Mouse (Mus musculus) hindbrain, embryonic 10.5 days (tissue): ENCODE data around the gene Adgrg6. TPM values are rescaled to one million over a fixed set of nuclear protein-coding genes. Genes with fewer than 3 reads are reported as not detected.

Experiments
- DNase-seq: peaks from one replicate; pipeline ENCODE4 v3.0.0-alpha.2; 2017; ENCODE audit warnings: low spot score
- H3K27ac ChIP-seq: fragments of 300-500 bp; sonication (generic); 2 replicates; pipeline ENCODE4 v1.5.1; 2016; ENCODE audit warnings: mild to moderate bottlenecking, moderate library complexity
- H3K27me3 ChIP-seq: fragments of 300-500 bp; sonication (generic); 2 replicates; pipeline ENCODE4 v1.6.1; 2016; ENCODE audit warnings: mild to moderate bottlenecking; ENCODE audit not compliant: poor library complexity, insufficient read depth, severe bottlenecking
- H3K36me3 ChIP-seq: fragments of 300-500 bp; sonication (generic); 2 replicates; pipeline ENCODE4 v1.6.1; 2016; ENCODE audit warnings: mild to moderate bottlenecking, moderate library complexity
- H3K4me1 ChIP-seq: fragments of 300-500 bp; sonication (generic); replicated peaks from 2 replicates; pipeline ENCODE4 v1.6.1; 2016; ENCODE audit warnings: mild to moderate bottlenecking
- H3K4me3 ChIP-seq: fragments of 300-500 bp; sonication (generic); 2 replicates; pipeline ENCODE4 v1.5.1; 2016; ENCODE audit warnings: mild to moderate bottlenecking, moderate library complexity
- H3K9me3 ChIP-seq: fragments of 300-500 bp; sonication (generic); 2 replicates; pipeline ENCODE4 v1.6.1; 2016; ENCODE audit warnings: mild to moderate bottlenecking, moderate library complexity
- WGBS: fragments of 180-500 bp; shearing (Covaris S2); methylation state at CpG from one replicate; pipeline ENCODE4 v1.1.7; 2016; 5-methylcytosine and 5-hydroxymethylcytosine counted together
- polyA plus RNA-seq: library from polyadenylated mRNA; unstranded; fragments of >200 nt; fragmentation: Nextera tagmentation; extraction: Ambion mirVana; gene quantifications from 2 replicates; pipeline ENCODE4 v1.2.1, GENCODE M21; 2016

Adgrg6 gene
- polyA plus RNA-seq, result 0.46 and 0.90 TPM in 2 replicates

DNA sequence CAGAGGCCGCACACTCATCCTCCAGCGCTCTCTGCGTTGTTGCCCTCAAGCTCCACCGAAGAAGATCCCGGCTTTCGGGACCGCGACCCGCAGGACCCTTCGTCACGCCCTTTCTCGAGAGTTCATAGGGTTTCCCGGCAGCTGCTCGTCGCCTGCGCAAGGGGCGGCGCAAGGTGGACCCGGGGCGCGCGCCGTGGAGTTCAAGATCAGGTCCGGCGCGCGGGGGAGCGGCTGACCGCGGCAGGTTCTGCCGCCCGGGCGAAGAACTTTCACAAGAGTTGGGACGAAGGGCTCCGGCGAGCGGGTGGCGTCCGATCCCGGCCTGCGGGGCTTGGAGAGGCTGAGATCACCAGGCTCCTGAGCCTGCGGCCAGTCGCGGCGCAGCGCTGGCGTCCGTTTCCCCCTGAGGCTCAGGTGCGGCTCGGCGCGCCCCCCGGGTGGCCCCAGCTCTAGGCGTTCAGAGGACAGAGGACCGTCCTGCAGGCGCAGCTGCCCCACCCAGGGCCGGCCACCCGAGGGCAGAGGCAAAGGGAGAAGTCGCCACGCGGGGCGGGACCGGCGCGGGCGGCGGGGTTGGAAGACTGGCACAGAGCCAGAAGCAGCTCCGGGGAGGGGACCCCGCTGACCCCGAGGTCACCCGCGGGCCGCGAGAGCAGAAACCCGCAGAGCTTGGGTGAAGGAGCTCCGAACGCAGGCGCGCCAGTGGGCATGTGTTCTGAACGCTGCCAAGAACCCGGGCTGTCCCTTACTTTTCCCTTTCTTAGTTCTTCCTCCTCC, at the start of gene Adgrg6:
Gene Adgrg6 (minus strand): TSS at position 719 of the 777 bp plus-strand sequence.
- Histone ChIP-seq H3K4me1 (peaks cover 14% of the 10 kb centered on the region), H3K36me3 (no peaks in the 10 kb centered on the region), H3K27me3 (peaks cover 40% of the 10 kb centered on the region), H3K27ac (peak within 1 kb of the TSS; percentile 86), H3K9me3 (no peaks in the 10 kb centered on the region), H3K4me3 (peak within 1 kb of the TSS; percentile 71)
- under 1% methylated on average over 81 of the region's 81 CpGs for WGBS
- peak; percentile 65 for DNase-seq

DNA sequence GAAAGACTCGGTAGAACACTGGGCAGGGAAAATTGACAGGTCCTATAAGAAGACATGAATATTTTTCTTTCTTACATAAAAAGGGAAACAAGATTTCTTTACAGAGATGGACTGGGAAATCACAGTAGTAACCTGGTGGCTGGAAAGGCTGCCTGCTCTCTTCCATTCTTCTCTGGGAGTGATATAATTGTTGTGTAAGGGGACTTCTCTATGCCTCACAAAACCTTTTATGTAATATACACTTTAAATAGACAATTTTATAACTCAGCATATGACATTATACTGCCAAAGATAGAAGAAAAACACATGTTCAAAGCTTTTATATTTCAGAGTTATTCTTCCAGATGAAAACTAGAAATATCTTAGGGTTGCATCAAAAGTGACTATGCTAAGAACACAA, 46.8 kb upstream of the Adgrg6 start:
- Histone ChIP-seq H3K4me1 (no peaks in the 10 kb centered on the region), H3K27ac (no peak overlapping the region), H3K9me3 (no peaks in the 10 kb centered on the region), H3K4me3 (no peak overlapping the region), H3K27me3 (no peaks in the 10 kb centered on the region), H3K36me3 (no peaks in the 10 kb centered on the region)
- no peak for DNase-seq
- 86% methylated on average over 1 of the region's 1 CpGs for WGBS

DNA sequence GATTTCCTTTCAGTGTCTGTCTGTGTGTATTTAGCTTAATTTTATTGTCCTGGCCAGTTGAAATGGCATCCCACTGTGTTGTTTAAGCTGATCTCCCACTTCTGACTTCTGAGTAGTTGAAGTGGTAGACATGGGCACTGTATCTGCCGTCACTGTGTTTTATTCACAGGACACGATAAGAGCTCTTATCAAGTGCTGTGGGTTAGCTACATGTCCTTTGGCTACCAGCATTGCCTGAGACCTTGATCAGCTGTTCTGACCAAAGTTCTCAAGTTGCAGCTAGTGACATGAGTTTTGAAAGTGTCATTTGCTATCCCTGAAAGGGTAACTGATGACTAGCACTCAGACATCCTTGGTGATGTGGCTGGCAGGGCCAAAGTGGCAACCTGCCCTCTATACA, 45.4 kb upstream of the Adgrg6 start:
- no peak overlapping the region for H3K4me3 ChIP-seq
- H3K9me3 ChIP-seq, result no peaks in the 10 kb centered on the region
- no peaks in the 10 kb centered on the region for H3K27me3 ChIP-seq
- no peaks in the 10 kb centered on the region for H3K36me3 ChIP-seq
- no peak for DNase-seq
- WGBS, result 93% methylated on average over 2 of the region's 2 CpGs
- H3K4me1 ChIP-seq, result no peaks in the 10 kb centered on the region
- H3K27ac ChIP-seq, result no peak overlapping the region

DNA sequence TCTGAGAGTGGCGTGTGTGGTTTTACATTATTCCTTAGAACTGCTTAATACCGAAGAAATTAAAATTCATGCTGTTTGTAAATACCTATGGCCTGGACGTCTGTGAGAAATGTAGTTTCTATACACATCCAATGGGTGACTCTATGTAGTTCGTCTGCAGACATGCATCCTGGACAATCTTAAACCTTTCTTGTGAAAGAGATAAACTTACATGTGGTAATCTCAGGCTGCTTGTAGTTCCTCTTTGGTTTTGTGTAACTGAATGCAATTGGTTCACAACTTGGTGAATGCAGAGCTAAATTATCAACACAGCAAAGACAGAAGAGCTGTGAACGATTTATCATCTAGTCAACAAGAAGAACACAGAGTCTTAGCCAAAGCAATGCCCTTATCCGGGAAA, 44.2 kb upstream of the Adgrg6 start:
- no peak overlapping the region for H3K27ac ChIP-seq
- no peaks in the 10 kb centered on the region for H3K27me3 ChIP-seq
- DNase-seq, result no peak
- WGBS, result 91% methylated on average over 6 of the region's 6 CpGs
- no peak overlapping the region for H3K4me3 ChIP-seq
- no peaks in the 10 kb centered on the region for H3K9me3 ChIP-seq
- no peaks in the 10 kb centered on the region for H3K36me3 ChIP-seq
- H3K4me1 ChIP-seq, result no peaks in the 10 kb centered on the region

DNA sequence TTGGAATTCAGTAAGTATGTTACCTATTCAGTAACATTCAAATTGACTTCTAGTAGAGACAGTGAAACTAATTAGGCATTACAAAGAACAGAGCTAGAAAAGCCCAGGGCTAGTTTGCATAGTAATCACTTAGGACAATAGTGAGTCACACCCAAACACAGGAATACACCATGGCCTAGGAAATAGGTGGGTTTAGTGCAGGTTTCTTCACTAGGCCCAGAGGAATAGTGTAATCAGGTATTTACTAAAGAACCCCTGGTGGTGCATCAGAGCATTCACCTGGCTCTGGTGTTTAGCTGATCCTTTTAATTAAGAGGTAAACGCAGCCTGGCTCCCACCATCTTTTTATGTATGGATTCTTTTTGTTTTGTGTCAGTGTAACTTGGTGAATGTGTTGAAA, 38.0 kb upstream of the Adgrg6 start:
- Histone ChIP-seq H3K4me3 (no peak overlapping the region), H3K27me3 (no peaks in the 10 kb centered on the region), H3K4me1 (no peaks in the 10 kb centered on the region), H3K36me3 (no peaks in the 10 kb centered on the region), H3K27ac (no peak overlapping the region), H3K9me3 (no peaks in the 10 kb centered on the region)
- WGBS, result 89% methylated on average over 1 of the region's 1 CpGs
- DNase-seq, result no peak

DNA sequence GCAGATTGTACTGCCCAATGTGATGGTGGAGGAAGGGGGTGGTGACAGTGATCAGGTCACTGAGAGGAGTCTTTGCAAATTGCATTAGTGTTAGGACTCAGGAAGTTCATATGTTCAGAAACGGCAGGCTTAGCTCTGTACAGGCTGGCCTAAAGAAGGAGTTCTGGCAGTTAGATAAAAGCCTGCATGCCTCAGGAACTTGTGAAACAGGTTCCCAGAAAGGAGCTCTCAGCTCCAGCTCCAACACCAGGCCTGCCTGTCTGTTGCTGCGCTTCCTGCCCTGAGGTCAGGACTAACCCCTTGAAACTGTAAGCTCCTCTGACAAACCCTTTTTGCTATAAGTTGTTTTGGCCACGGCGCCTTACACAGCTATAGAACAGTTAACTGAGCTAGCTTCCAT, 28.8 kb upstream of the Adgrg6 start:
- Histone ChIP-seq H3K36me3 (no peaks in the 10 kb centered on the region), H3K4me1 (0 out of 2 replicates have a peak, but pooled peaks cover 8% of the 10 kb centered on the region), H3K27ac (no peak overlapping the region), H3K27me3 (no peaks in the 10 kb centered on the region), H3K4me3 (no peak overlapping the region), H3K9me3 (no peaks in the 10 kb centered on the region)
- WGBS, result 83% methylated on average over 4 of the region's 4 CpGs
- no peak for DNase-seq

DNA sequence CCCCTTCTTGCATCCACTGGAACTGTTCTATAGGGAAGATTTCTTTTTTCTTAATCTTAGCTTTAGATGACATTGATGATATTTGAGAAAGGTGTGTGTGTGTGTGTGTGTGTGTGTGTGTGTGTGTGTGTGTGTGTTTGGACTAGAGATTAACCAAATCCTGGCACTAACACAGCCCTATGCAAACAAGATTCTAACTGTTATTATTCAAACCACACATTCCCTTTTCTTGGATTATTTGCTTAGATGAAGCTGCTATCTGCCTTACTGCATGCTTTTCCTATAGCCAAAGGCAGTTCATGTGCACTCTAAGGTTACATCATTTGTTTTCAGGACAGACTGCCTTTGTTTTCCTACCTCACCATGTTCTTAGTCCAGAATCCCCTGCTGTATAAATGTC, 25.7 kb upstream of the Adgrg6 start:
- Histone ChIP-seq H3K4me3 (no peak overlapping the region), H3K9me3 (no peaks in the 10 kb centered on the region), H3K27ac (no peak overlapping the region), H3K27me3 (no peaks in the 10 kb centered on the region), H3K36me3 (no peaks in the 10 kb centered on the region), H3K4me1 (0 out of 2 replicates have a peak, but pooled peaks cover 8% of the 10 kb centered on the region)
- DNase-seq, result no peak

DNA sequence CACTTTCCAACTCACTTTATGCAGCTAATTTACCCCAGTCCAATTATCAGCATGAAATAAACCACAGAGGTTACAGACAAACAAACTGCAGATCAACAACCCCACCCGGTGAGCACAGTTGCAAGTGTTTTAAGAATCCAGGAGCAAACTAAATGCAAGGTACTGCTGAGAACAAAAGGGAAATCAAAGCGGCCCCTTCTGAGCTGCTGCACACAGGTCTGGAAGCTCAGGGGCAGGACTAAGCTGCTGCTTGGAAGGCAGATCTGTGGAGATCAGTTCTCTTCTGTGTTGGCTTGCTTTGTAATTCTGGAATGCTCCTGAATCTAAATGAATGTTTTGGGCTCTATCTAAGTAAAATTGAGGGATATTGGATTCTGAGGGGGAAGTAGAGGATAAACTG, 25.2 kb upstream of the Adgrg6 start:
- Histone ChIP-seq H3K27ac (no peak overlapping the region), H3K36me3 (no peaks in the 10 kb centered on the region), H3K4me1 (0 out of 2 replicates have a peak, but pooled peaks cover 8% of the 10 kb centered on the region), H3K4me3 (no peak overlapping the region), H3K27me3 (no peaks in the 10 kb centered on the region), H3K9me3 (no peaks in the 10 kb centered on the region)
- 12% methylated on average over 2 of the region's 2 CpGs for WGBS
- DNase-seq, result no peak

DNA sequence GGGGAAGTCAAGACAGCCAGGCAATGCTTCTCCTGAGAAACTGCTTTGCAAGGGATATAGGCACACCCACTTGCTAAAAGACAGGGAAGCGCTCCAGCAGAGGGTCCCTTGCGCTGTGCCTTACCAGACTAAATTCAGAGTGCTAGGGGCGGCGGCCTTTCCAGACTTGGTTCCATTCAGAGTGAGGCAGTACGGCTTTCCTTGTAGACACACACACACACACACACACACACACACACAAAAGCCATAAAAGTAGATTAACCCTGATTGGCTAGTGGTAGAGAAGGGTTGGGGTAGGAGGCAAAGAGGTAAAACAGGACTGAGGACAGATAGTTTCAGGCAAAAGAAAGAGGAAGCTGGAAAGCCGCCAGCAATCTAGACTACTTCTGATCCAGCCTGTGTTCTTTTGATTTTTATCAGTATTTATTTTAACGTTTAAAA, 672 bp upstream of the Adgrg6 start:
- Histone ChIP-seq H3K27me3 (peaks cover 40% of the 10 kb centered on the region), H3K4me3 (no peak overlapping the region), H3K27ac (no peak overlapping the region), H3K36me3 (no peaks in the 10 kb centered on the region), H3K4me1 (peaks cover 14% of the 10 kb centered on the region), H3K9me3 (no peaks in the 10 kb centered on the region)
- peak; percentile 37 for DNase-seq
- 29% methylated on average over 7 of the region's 7 CpGs for WGBS

DNA sequence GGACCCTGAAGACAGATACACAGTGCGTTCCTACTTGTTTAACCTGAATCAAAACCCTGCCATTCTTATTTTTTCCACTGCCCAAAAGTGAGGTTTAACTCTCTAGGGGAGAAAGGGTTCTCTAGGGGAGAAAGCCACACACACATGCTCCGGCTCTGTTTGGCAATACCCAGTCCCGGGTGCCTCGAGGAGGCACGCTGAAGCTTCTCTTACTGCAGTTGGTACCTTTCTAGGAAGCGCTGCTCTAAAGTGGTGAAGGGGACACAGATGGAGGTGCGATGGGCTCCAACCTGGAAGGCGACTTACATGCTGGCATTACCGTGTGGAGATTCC, 885 bp downstream of the Adgrg6 start:
- 10% methylated on average over 9 of the region's 9 CpGs for WGBS
- peak overlapping the region; percentile 71 for H3K4me3 ChIP-seq
- H3K27ac ChIP-seq, result peak overlapping the region; percentile 86
- H3K36me3 ChIP-seq, result no peaks in the 10 kb centered on the region
- peaks cover 14% of the 10 kb centered on the region for H3K4me1 ChIP-seq
- DNase-seq, result no peak
- peaks cover 40% of the 10 kb centered on the region for H3K27me3 ChIP-seq
- H3K9me3 ChIP-seq, result no peaks in the 10 kb centered on the region

DNA sequence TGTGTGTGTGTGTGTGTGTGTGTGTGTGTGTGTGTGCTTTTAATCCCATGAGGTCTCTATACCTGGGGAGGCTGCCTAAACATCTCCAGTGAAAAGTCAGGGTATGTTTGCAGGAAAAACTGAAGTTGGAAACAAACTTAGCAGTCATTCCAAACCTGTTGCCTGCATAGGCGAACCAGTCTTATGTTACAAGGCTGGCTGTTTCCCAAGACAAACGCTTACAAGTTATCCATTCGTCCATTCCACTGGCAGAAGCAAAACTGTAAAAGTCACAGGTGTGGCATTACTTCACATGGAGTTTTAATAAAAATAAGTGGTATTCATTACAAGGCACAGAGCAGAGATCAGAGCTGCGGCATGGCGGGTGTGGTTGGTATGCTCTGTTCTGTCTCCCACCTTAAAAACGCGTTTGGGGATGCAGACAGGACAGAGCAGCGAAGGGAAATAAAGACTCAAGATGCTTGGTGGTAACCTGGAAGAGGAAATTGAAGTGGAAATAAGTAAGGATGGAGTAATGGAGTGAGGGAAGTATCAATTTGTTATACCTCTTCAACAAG, 1.9 kb downstream of the Adgrg6 start:
- Histone ChIP-seq H3K36me3 (no peaks in the 10 kb centered on the region), H3K27ac (no peak overlapping the region), H3K4me1 (peaks cover 14% of the 10 kb centered on the region), H3K4me3 (no peak overlapping the region), H3K27me3 (peaks cover 40% of the 10 kb centered on the region), H3K9me3 (no peaks in the 10 kb centered on the region)
- no peak for DNase-seq
- 81% methylated on average over 8 of the region's 8 CpGs for WGBS

DNA sequence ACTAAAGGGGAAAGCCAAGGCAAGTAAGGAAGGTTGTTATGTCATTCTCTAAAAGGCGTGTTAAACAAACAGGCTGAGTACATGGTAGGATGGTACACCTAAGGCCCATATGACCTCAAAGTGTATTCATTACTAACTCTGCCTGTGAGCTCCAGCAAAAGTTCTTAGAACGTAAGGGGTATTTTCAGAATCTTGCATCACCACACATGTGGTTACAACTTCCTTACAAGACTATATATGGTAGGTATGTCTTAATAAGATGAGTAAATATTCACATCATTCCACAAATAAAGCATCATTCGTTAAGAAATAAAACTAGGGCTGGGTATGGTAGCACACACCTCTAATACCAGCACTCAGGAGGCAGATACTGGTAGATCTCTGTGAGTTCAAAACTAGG, 8.4 kb downstream of the Adgrg6 start:
- DNase-seq, result no peak
- no peaks in the 10 kb centered on the region for H3K36me3 ChIP-seq
- 88% methylated on average over 3 of the region's 3 CpGs for WGBS
- H3K4me1 ChIP-seq, result no peaks in the 10 kb centered on the region
- no peak overlapping the region for H3K4me3 ChIP-seq
- no peak overlapping the region for H3K27ac ChIP-seq
- H3K9me3 ChIP-seq, result no peaks in the 10 kb centered on the region
- H3K27me3 ChIP-seq, result no peaks in the 10 kb centered on the region

DNA sequence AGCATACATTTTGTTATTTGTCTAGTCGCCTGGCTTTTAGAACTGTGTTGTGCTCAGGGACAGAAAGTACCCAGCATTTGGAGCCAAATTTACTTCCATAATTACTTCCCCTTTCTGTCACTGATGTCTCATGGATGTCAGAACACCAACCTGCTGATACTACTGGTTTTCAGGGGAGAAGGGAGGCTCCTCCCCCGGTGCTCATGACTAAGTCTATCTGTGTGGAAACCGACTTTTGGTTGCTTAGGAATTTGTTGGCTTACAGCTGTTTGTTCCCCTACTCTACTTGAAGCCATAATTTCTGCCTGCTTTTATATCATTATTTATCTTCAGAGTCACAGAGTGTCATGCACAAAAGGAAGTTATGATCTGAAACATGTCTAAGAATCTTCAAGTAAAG, 14.4 kb downstream of the Adgrg6 start:
- Histone ChIP-seq H3K9me3 (no peaks in the 10 kb centered on the region), H3K4me1 (no peaks in the 10 kb centered on the region), H3K27me3 (no peaks in the 10 kb centered on the region), H3K4me3 (no peak overlapping the region), H3K27ac (no peak overlapping the region), H3K36me3 (no peaks in the 10 kb centered on the region)
- 85% methylated on average over 3 of the region's 3 CpGs for WGBS
- no peak for DNase-seq
